Mouse (Mus musculus) adrenal gland, postnatal 36 days (tissue): ENCODE measurements at regions not wholly inside any gene's neighbourhood (a gene's known extent, or its start where the extent isn't known, plus 50 kb on each side); places are given as distances from the start of the nearest gene placed in this dataset.

Experiments used
- DNase-seq, 2 experiments: peaks; one replicate each; pipeline ENCODE4 v3.0.0; 2021; ENCODE audit warnings: mixed read lengths in 1 of 2

GRCm38 (mm10) chr3:115596523-115596922, 118.3 kb downstream of the S1pr1 start:
- peak; percentile 74 to 75 for DNase-seq

GRCm38 (mm10) chr3:115590716-115591115, 124.2 kb downstream of the S1pr1 start:
- no peak for DNase-seq

GRCm38 (mm10) chr3:115588585-115588984, 126.3 kb downstream of the S1pr1 start:
- no peak for DNase-seq

- DNase-seq = no peak
These were observed 134.5 kb downstream of the S1pr1 start for GRCm38 (mm10) chr3:115580131-115580932.

GRCm38 (mm10) chr3:115575371-115575770, 139.5 kb downstream of the S1pr1 start:
- no peak for DNase-seq

GRCm38 (mm10) chr3:115562735-115563134, 152.1 kb downstream of the S1pr1 start:
- DNase-seq = no peak

- DNase-seq = no peak
These were observed 159.8 kb downstream of the S1pr1 start for GRCm38 (mm10) chr3:115554809-115555708.

GRCm38 (mm10) chr3:115553848-115554515, 160.9 kb downstream of the S1pr1 start:
- peak in 1 of 2 experiments; percentile 1 for DNase-seq

- DNase-seq = peak in 1 of 2 experiments; percentile 21
These were observed 173.1 kb downstream of the S1pr1 start for GRCm38 (mm10) chr3:115541789-115542188.

- no peak for DNase-seq
These were observed 176.5 kb downstream of the S1pr1 start for GRCm38 (mm10) chr3:115538355-115538754.

- DNase-seq = no peak
These were observed 182.6 kb downstream of the S1pr1 start for GRCm38 (mm10) chr3:115532141-115532735.

GRCm38 (mm10) chr3:115530441-115530840, 184.4 kb downstream of the S1pr1 start:
- DNase-seq = no peak

- DNase-seq = peak in 1 of 2 experiments; percentile 20
These were observed 185.0 kb downstream of the S1pr1 start for GRCm38 (mm10) chr3:115529918-115530317.

- DNase-seq = no peak
These were observed 191.4 kb downstream of the S1pr1 start for GRCm38 (mm10) chr3:115523515-115523914.

GRCm38 (mm10) chr3:115515645-115516044, 199.2 kb downstream of the S1pr1 start:
- no peak for DNase-seq

GRCm38 (mm10) chr3:115509658-115510057, 205.2 kb downstream of the S1pr1 start:
- no peak for DNase-seq

GRCm38 (mm10) chr3:115497420-115497819, 217.5 kb downstream of the S1pr1 start:
- DNase-seq = no peak

- no peak for DNase-seq
These were observed 218.8 kb downstream of the S1pr1 start for GRCm38 (mm10) chr3:115496110-115496509.

GRCm38 (mm10) chr3:115495692-115496091, 219.2 kb downstream of the S1pr1 start:
- no peak for DNase-seq

GRCm38 (mm10) chr3:115468980-115469379, 245.9 kb downstream of the S1pr1 start:
- DNase-seq = no peak

GRCm38 (mm10) chr3:115467850-115468249, 247.0 kb downstream of the S1pr1 start:
- DNase-seq = no peak

GRCm38 (mm10) chr3:115462623-115463022, 252.2 kb downstream of the S1pr1 start:
- DNase-seq = no peak
